Mouse (Mus musculus): ENCODE measurements around the gene Slc39a2. TPM values are rescaled to one million over a fixed set of nuclear protein-coding genes. Genes with fewer than 3 reads are reported as not detected.

The Slc39a2 gene
- total and polyA plus RNA-seq, 2 experiments from 2014 or later, result 0.26 TPM; not detected in 1

DNA sequence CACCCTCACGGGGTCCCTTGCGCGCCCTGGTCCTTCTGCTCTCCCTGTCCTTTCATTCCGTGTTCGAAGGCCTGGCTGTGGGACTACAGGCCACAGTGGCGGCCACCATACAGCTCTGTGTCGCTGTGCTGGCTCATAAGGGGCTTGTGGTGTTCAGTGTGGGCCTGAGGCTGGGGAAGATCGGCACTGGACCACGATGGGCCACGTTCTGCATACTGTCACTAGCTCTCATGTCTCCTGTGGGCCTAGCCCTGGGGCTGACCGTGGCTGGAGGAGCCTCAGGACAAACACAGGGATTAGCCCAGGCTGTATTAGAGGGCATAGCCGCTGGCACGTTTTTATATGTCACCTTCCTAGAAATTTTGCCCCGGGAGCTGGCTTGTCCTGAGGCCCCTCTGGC lies 2.4 kb downstream of the Slc39a2 start:
- Histone ChIP-seq H3K9me3 (replicated peaks; ENCODE audit: control insufficient read depth, low read length) (no peaks in the 10 kb centered on the region), H3K27ac (ENCODE audit: low read depth) (no peak overlapping the region), H3K4me2 (ENCODE audit: low read depth, low read length) (no peak overlapping the region), H3K27me3 (ENCODE audit: control insufficient read depth, insufficient read depth, low read length) (no peaks in the 10 kb centered on the region), H3K36me3 (replicated peaks; ENCODE audit: control insufficient read depth, insufficient read depth, low read length) (peaks cover 31% of the 10 kb centered on the region), H3K4me3 (ENCODE audit: low read depth, low read length) (no peak overlapping the region), H3K9ac (replicated peaks; ENCODE audit: low read depth, low read length) (no peak overlapping the region), H3K4me1 (ENCODE audit: control insufficient read depth, insufficient read depth) (no peaks in the 10 kb centered on the region)
- no peak for DNase-seq (ENCODE audit: low spot score)
- TF ChIP-seq CTCF (IDR thresholded peaks at IDR 0.05; ENCODE audit: low read depth) (no peak), EP300 (IDR thresholded peaks at IDR 0.05; ENCODE audit: low read depth) (no peak)
- 78% methylated on average over 14 of the region's 14 CpGs for WGBS
- ATAC-seq (ENCODE audit: insufficient read depth, low read depth), result no peak

GRCm38 (mm10) chr14:51896019-51896418 lies 3.3 kb downstream of the Slc39a2 start:
- no peak for ATAC-seq (ENCODE audit: insufficient read depth, low read depth)

DNA sequence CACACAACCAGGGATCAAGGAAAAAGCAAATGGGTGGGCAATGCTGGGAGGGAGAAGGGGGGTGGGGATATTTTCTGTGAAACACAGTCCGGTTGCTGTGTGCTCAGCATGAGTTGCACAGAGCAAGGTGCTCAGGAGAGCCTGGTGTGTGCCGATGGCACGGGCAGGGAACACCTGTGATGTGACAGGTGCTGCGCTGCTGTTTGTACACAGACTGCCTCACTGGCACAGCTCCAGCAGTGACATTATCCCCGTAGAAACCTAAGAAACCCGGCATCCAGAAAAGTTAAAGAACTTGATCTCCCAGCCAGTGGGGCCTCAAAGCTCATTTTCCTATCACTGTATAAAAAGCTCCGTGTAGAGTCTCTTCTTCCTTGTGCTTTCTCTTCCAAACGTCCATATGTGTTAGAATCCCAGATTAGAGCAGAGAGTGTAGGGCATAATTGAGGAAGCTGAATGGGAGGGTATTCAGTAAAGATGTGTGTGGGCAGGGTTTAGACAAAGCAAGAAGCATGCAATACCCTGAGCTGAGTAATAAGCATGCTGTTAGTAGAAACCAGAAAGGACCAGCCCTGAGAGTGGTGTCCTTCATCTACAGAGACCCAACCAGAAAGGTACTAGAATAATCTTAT lies 4.0 kb downstream of the Slc39a2 start:
- no peak for DNase-seq (ENCODE audit: low spot score)
- no peak overlapping the region for H3K9ac ChIP-seq (replicated peaks; ENCODE audit: low read depth, low read length)

More at GRCm38 (mm10) chr14:51896019-51896418, 3.3 kb downstream of the Slc39a2 start:
- Histone ChIP-seq H3K9ac (replicated peaks; ENCODE audit: low read depth, low read length) (no peak overlapping the region), H3K9me3 (replicated peaks; ENCODE audit: control insufficient read depth, low read length) (no peaks in the 10 kb centered on the region), H3K4me2 (ENCODE audit: low read depth, low read length) (no peak overlapping the region), H3K27ac (ENCODE audit: low read depth) (no peak overlapping the region), H3K36me3 (replicated peaks; ENCODE audit: control insufficient read depth, insufficient read depth, low read length) (peaks cover 21% of the 10 kb centered on the region), H3K27me3 (ENCODE audit: control insufficient read depth, insufficient read depth, low read length) (no peaks in the 10 kb centered on the region), H3K4me1 (ENCODE audit: control insufficient read depth, insufficient read depth) (no peaks in the 10 kb centered on the region), H3K4me3 (ENCODE audit: low read depth, low read length) (no peak overlapping the region)
- 74% methylated on average over 6 of the region's 6 CpGs for WGBS
- no peak for TF ChIP-seq EP300 (IDR thresholded peaks at IDR 0.05; ENCODE audit: low read depth)
- no peak for DNase-seq (ENCODE audit: low spot score)

GRCm38 (mm10) chr14:51899351-51899750 lies 6.7 kb downstream of the Slc39a2 start:
- no peak overlapping the region for H3K4me2 ChIP-seq (ENCODE audit: low read depth, low read length)
- H3K9ac ChIP-seq (replicated peaks; ENCODE audit: low read depth, low read length), result no peak overlapping the region
- H3K4me1 ChIP-seq (ENCODE audit: control insufficient read depth, insufficient read depth), result no peaks in the 10 kb centered on the region
- H3K4me3 ChIP-seq (ENCODE audit: low read depth, low read length), result no peak overlapping the region
- 91% methylated on average over 1 of the region's 1 CpGs for WGBS
- H3K36me3 ChIP-seq (replicated peaks; ENCODE audit: control insufficient read depth, insufficient read depth, low read length), result 0 out of 2 replicates have a peak, but pooled peaks cover 3% of the 10 kb centered on the region
- TF ChIP-seq CTCF (IDR thresholded peaks at IDR 0.05; ENCODE audit: low read depth) (no peak), EP300 (IDR thresholded peaks at IDR 0.05; ENCODE audit: low read depth) (no peak)
- H3K27ac ChIP-seq (ENCODE audit: low read depth), result no peak overlapping the region
- DNase-seq (ENCODE audit: low spot score) (no peak), ATAC-seq (ENCODE audit: insufficient read depth, low read depth) (no peak)
- no peaks in the 10 kb centered on the region for H3K27me3 ChIP-seq (ENCODE audit: control insufficient read depth, insufficient read depth, low read length)
- H3K9me3 ChIP-seq (replicated peaks; ENCODE audit: control insufficient read depth, low read length), result no peaks in the 10 kb centered on the region

More for the DNA sequence above, 4.0 kb downstream of the Slc39a2 start:
- peaks cover 15% of the 10 kb centered on the region for H3K36me3 ChIP-seq (replicated peaks; ENCODE audit: control insufficient read depth, insufficient read depth, low read length)
- no peaks in the 10 kb centered on the region for H3K4me1 ChIP-seq (ENCODE audit: control insufficient read depth, insufficient read depth)
- H3K9me3 ChIP-seq (replicated peaks; ENCODE audit: control insufficient read depth, low read length), result no peaks in the 10 kb centered on the region
- no peak for TF ChIP-seq EP300 (IDR thresholded peaks at IDR 0.05; ENCODE audit: low read depth)
- TF ChIP-seq CTCF (IDR thresholded peaks at IDR 0.05; ENCODE audit: low read depth), result no peak
- no peaks in the 10 kb centered on the region for H3K27me3 ChIP-seq (ENCODE audit: control insufficient read depth, insufficient read depth, low read length)
- no peak overlapping the region for H3K4me3 ChIP-seq (ENCODE audit: low read depth, low read length)
- no peak for ATAC-seq (ENCODE audit: insufficient read depth, low read depth)
- H3K27ac ChIP-seq (ENCODE audit: low read depth), result no peak overlapping the region
- no peak overlapping the region for H3K4me2 ChIP-seq (ENCODE audit: low read depth, low read length)
- 74% methylated on average over 8 of the region's 8 CpGs for WGBS

GRCm38 (mm10) chr14:51902806-51903710 lies 10.4 kb downstream of the Slc39a2 start:
- no peak overlapping the region for H3K4me3 ChIP-seq (ENCODE audit: low read depth, low read length)
- peak; percentile 74 for DNase-seq (ENCODE audit: low spot score)
- H3K27ac ChIP-seq (ENCODE audit: low read depth), result no peak overlapping the region
- ATAC-seq (ENCODE audit: insufficient read depth, low read depth), result peak; percentile 78
- no peak overlapping the region for H3K9ac ChIP-seq (replicated peaks; ENCODE audit: low read depth, low read length)
- 42% methylated on average over 9 of the region's 9 CpGs for WGBS
- TF ChIP-seq EP300 (IDR thresholded peaks at IDR 0.05; ENCODE audit: low read depth), result no peak
- TF ChIP-seq CTCF (IDR thresholded peaks at IDR 0.05; ENCODE audit: low read depth), result peak; percentile 93
- H3K4me1 ChIP-seq (ENCODE audit: control insufficient read depth, insufficient read depth), result no peaks in the 10 kb centered on the region
- H3K27me3 ChIP-seq (ENCODE audit: control insufficient read depth, insufficient read depth, low read length), result no peaks in the 10 kb centered on the region
- H3K4me2 ChIP-seq (ENCODE audit: low read depth, low read length), result no peak overlapping the region
- peaks cover 29% of the 10 kb centered on the region for H3K36me3 ChIP-seq (replicated peaks; ENCODE audit: control insufficient read depth, insufficient read depth, low read length)
- no peaks in the 10 kb centered on the region for H3K9me3 ChIP-seq (replicated peaks; ENCODE audit: control insufficient read depth, low read length)

All from heart, postnatal 0 days (tissue).